Mouse (Mus musculus) stomach, postnatal 0 days (tissue): ENCODE measurements at regions not wholly inside any gene's neighbourhood (a gene's known extent, or its start where the extent isn't known, plus 50 kb on each side); places are given as distances from the start of the nearest gene placed in this dataset.

Source experiments
- ATAC-seq: fragments of 200-750 bp; cut with Nextera tagmentation; 2 replicates; pipeline ENCODE4 v1.8.0; 2017; ENCODE audit not compliant: low FRiP score, low TSS enrichment
- DNase-seq: peaks from one replicate; pipeline ENCODE4 v3.0.0-alpha.2; 2016; ENCODE audit warnings: low spot score
- H3K27ac ChIP-seq: fragments of 300-500 bp; sonication (generic); replicated peaks from 2 replicates; pipeline ENCODE4 v1.5.1; 2014; ENCODE audit warnings: mild to moderate bottlenecking, control low read depth
- H3K27me3 ChIP-seq: fragments of 300-500 bp; sonication (generic); 2 replicates; pipeline ENCODE4 v1.6.1; 2014; ENCODE audit warnings: low read length; ENCODE audit not compliant: control insufficient read depth, insufficient read depth
- H3K36me3 ChIP-seq: fragments of 300-500 bp; sonication (generic); 2 replicates; pipeline ENCODE4 v1.6.1; 2014; ENCODE audit warnings: low read length, mixed read lengths; ENCODE audit not compliant: control insufficient read depth, insufficient read depth
- H3K4me1 ChIP-seq: fragments of 300-500 bp; sonication (generic); replicated peaks from 2 replicates; pipeline ENCODE4 v1.6.1; 2014; ENCODE audit warnings: antibody characterized with exemption; ENCODE audit not compliant: control insufficient read depth, insufficient read depth
- H3K4me2 ChIP-seq: fragments of 300-500 bp; sonication (generic); replicated peaks from 2 replicates; pipeline ENCODE4 v1.6.1; 2014; ENCODE audit warnings: low read depth, mild to moderate bottlenecking, control low read depth, moderate library complexity
- H3K4me3 ChIP-seq: fragments of 300-500 bp; sonication (generic); 2 replicates; pipeline ENCODE4 v1.5.1; 2014; ENCODE audit warnings: low read depth, low read length, control low read depth
- H3K9ac ChIP-seq: fragments of 300-500 bp; sonication (generic); 2 replicates; pipeline ENCODE4 v1.6.1; 2014; ENCODE audit warnings: mild to moderate bottlenecking, low read length, control low read depth, mixed read lengths
- H3K9me3 ChIP-seq: fragments of 300-500 bp; sonication (generic); 2 replicates; pipeline ENCODE4 v1.6.1; 2016; ENCODE audit warnings: low read length; ENCODE audit not compliant: control insufficient read depth
- CTCF ChIP-seq: IDR thresholded peaks from 2 replicates; pipeline ENCODE4 v1.5.1; 2016; ENCODE audit warnings: antibody characterized with exemption, low read depth, mild to moderate bottlenecking, moderate library complexity
- EP300 ChIP-seq: optimal IDR thresholded peaks from 2 replicates; pipeline ENCODE3; 2016; ENCODE audit warnings: antibody characterized with exemption
- WGBS: fragments of 180-500 bp; shearing (Covaris S2); extraction: QIAGEN DNeasy Blood & Tissue Kit; methylation state at CpG from one replicate; pipeline ENCODE4 v1.1.7; 2014; 5-methylcytosine and 5-hydroxymethylcytosine counted together

- TF ChIP-seq EP300: no peak
- TF ChIP-seq CTCF: no peak
- ATAC-seq (no peak), DNase-seq (no peak)
- WGBS: 85% methylated on average over 3 of the region's 3 CpGs
- Histone ChIP-seq H3K9ac (no peak overlapping the region), H3K9me3 (no peaks in the 10 kb centered on the region), H3K27ac (no peak overlapping the region), H3K27me3 (no peaks in the 10 kb centered on the region), H3K4me3 (no peak overlapping the region), H3K4me1 (no peaks in the 10 kb centered on the region), H3K36me3 (no peaks in the 10 kb centered on the region), H3K4me2 (no peak overlapping the region)
Observed at GRCm38 (mm10) chr14:118426562-118426961, 159.8 kb downstream of the Gm9376 start.

- DNase-seq (no peak), ATAC-seq (no peak)
- Histone ChIP-seq H3K4me1 (no peaks in the 10 kb centered on the region), H3K27ac (no peak overlapping the region), H3K9me3 (no peaks in the 10 kb centered on the region), H3K9ac (no peak overlapping the region), H3K4me3 (no peak overlapping the region), H3K27me3 (no peaks in the 10 kb centered on the region), H3K36me3 (no peaks in the 10 kb centered on the region), H3K4me2 (no peak overlapping the region)
- TF ChIP-seq EP300 (no peak), CTCF (no peak)
- 91% methylated on average over 4 of the region's 4 CpGs for WGBS
Observed at GRCm38 (mm10) chr14:118430286-118430685, 163.5 kb downstream of the Gm9376 start.

- H3K4me2 ChIP-seq: no peak overlapping the region
- DNase-seq (no peak), ATAC-seq (no peak)
- H3K9ac ChIP-seq: no peak overlapping the region
- no peaks in the 10 kb centered on the region for H3K9me3 ChIP-seq
- H3K27me3 ChIP-seq: no peaks in the 10 kb centered on the region
- H3K4me1 ChIP-seq: no peaks in the 10 kb centered on the region
- no peak overlapping the region for H3K27ac ChIP-seq
- H3K4me3 ChIP-seq: no peak overlapping the region
- TF ChIP-seq EP300: no peak
- no peak for TF ChIP-seq CTCF
- H3K36me3 ChIP-seq: no peaks in the 10 kb centered on the region
- 74% methylated on average over 1 of the region's 1 CpGs for WGBS
Observed at GRCm38 (mm10) chr14:118430740-118431139, 164.0 kb downstream of the Gm9376 start.

- WGBS: 63% methylated on average over 6 of the region's 6 CpGs
Observed at GRCm38 (mm10) chr14:118431241-118431882, 164.6 kb downstream of the Gm9376 start.

More at GRCm38 (mm10) chr14:118431241-118431882, 164.6 kb downstream of the Gm9376 start:
- no peaks in the 10 kb centered on the region for H3K4me1 ChIP-seq
- ATAC-seq (no peak), DNase-seq (no peak)
- H3K4me3 ChIP-seq: no peak overlapping the region
- TF ChIP-seq CTCF: no peak
- TF ChIP-seq EP300: no peak
- H3K27me3 ChIP-seq: no peaks in the 10 kb centered on the region
- H3K36me3 ChIP-seq: no peaks in the 10 kb centered on the region
- no peaks in the 10 kb centered on the region for H3K9me3 ChIP-seq
- H3K9ac ChIP-seq: no peak overlapping the region
- no peak overlapping the region for H3K4me2 ChIP-seq
- no peak overlapping the region for H3K27ac ChIP-seq
